Mouse (Mus musculus) spleen, postnatal 4 days (tissue): ENCODE measurements around the gene Card10.

Source experiments
- DNase-seq, 2 experiments: peaks; one replicate each; pipeline ENCODE4 v3.0.0; 2022; ENCODE audit warnings: low spot score in 2 of 2

Gene Card10

GRCm38 (mm10) chr15:78772856-78773255 lies 30.0 kb downstream of the Card10 start:
- DNase-seq: no peak

- peak; percentile 40 to 74 for DNase-seq
Observed at GRCm38 (mm10) chr15:78772368-78772763, 30.5 kb downstream of the Card10 start.

- peak in 1 of 2 experiments; percentile 46 for DNase-seq
Observed at GRCm38 (mm10) chr15:78771531-78772367, 31.1 kb downstream of the Card10 start.

- DNase-seq: no peak
Observed at GRCm38 (mm10) chr15:78770983-78771355, 31.9 kb downstream of the Card10 start.

- DNase-seq: no peak
Observed at GRCm38 (mm10) chr15:78770234-78770982, 32.4 kb downstream of the Card10 start.

- DNase-seq: no peak
Observed at GRCm38 (mm10) chr15:78769064-78769463, 33.8 kb downstream of the Card10 start.

GRCm38 (mm10) chr15:78763704-78764103 lies 39.1 kb downstream of the Card10 start:
- no peak for DNase-seq

GRCm38 (mm10) chr15:78763210-78763609 lies 39.6 kb downstream of the Card10 start:
- no peak for DNase-seq

- no peak for DNase-seq
Observed at GRCm38 (mm10) chr15:78761112-78761511, 41.7 kb downstream of the Card10 start.

- no peak for DNase-seq
Observed at GRCm38 (mm10) chr15:78758132-78758531, 44.7 kb downstream of the Card10 start.

GRCm38 (mm10) chr15:78755966-78756725 lies 46.7 kb downstream of the Card10 start:
- no peak for DNase-seq

GRCm38 (mm10) chr15:78755226-78755625 lies 47.6 kb downstream of the Card10 start:
- no peak for DNase-seq

GRCm38 (mm10) chr15:78754144-78754543 lies 48.7 kb downstream of the Card10 start:
- no peak for DNase-seq

- DNase-seq: no peak
Observed at GRCm38 (mm10) chr15:78752991-78753390, 49.9 kb downstream of the Card10 start.

- no peak for DNase-seq
Observed at GRCm38 (mm10) chr15:78750608-78751350, 52.1 kb downstream of the Card10 start.

GRCm38 (mm10) chr15:78749855-78750254 lies 53.0 kb downstream of the Card10 start:
- no peak for DNase-seq

- DNase-seq: peak; percentile 67 to 93
Observed at GRCm38 (mm10) chr15:78744206-78744605, 58.6 kb downstream of the Card10 start.

GRCm38 (mm10) chr15:78742831-78743230 lies 60.0 kb downstream of the Card10 start:
- DNase-seq: no peak

GRCm38 (mm10) chr15:78740662-78741061 lies 62.2 kb downstream of the Card10 start:
- DNase-seq: no peak

- no peak for DNase-seq
Observed at GRCm38 (mm10) chr15:78737146-78737545, 65.7 kb downstream of the Card10 start.

- no peak for DNase-seq
Observed at GRCm38 (mm10) chr15:78736681-78737100, 66.2 kb downstream of the Card10 start.
